Comparison of ENCODE assay signal across 8 mouse cellular contexts in genomic region chr6:87487657-87488426, GRCm38 (mm10). TPM values are rescaled to one million over a fixed set of nuclear protein-coding genes. Genes with fewer than 3 reads are reported as not detected.
DNase-seq lines count a peak whose midpoint lies in the region; ATAC-seq lines count a peak whose summit lies in the region.
"Had no signal": no experiment of that assay in that cellular context is flagged by ENCODE, and none has a peak within 500 bp of the region (broad histone marks: within the 10 kb centered on the region; RNA-seq: fewer than 3 reads in every experiment).

No protein-coding gene starts in this region.

- DNase-seq in 416B (ENCODE audit: low read depth), result peak; percentile 45
- peak; percentile 58 to 64 for DNase-seq in B cell, adult 2 months
- DNase-seq in lung, postnatal 25 days (ENCODE audit: low spot score), result peak; percentile 51
- DNase-seq in gastrocnemius, adult 8-10 months (ENCODE audit: low spot score in 2 of 2), result no peak
- DNase-seq in right cerebral cortex, postnatal 4 days, result no peak
- no peak for DNase-seq in testis, postnatal 10 days (ENCODE audit: low spot score)

- ATAC-seq in granulocyte monocyte progenitor cell, adult 5-6 weeks (replicated peaks; ENCODE audit: poor library complexity, severe bottlenecking), result peak; percentile 56

RNA-seq across cellular contexts. Expression of gene Arhgap25, which starts 45.2 kb away (rescaled TPM):
- total RNA-seq in granulocyte monocyte progenitor cell, adult 5-6 weeks (2014; fragmentation: Nextera tagmentation), result 14.3 and 15.7 TPM in 2 replicates
- total RNA-seq in granulocyte monocyte progenitor cell, adult 5-6 weeks (2017), result 17.4 and 23.2 TPM in 2 replicates
- under 1 TPM; 0.77 to 0.99 (median 0.78) TPM for total RNA-seq in gastrocnemius, adult 8-10 months (2022)

RNA-seq across cellular contexts. Expression of gene Bmp10, which starts 59.0 kb away (rescaled TPM):
- not detected in 2 replicates for total RNA-seq in granulocyte monocyte progenitor cell, adult 5-6 weeks (2014; fragmentation: Nextera tagmentation)
- total RNA-seq in granulocyte monocyte progenitor cell, adult 5-6 weeks (2017), result not detected in 2 replicates
- total RNA-seq in gastrocnemius, adult 8-10 months (2022), result not detected
- total RNA-seq: left cerebral cortex, postnatal 10 days had no signal

Comparison
In these comparisons a context has a peak if more than half of its experiments do, and no peak if none do; other contexts are left out.
1. DNase-seq: peak in 416B (single experiment), B cell, adult 2 months (2 of 2) and lung, postnatal 25 days (single experiment); none in gastrocnemius, adult 8-10 months (0 of 2), right cerebral cortex, postnatal 4 days (single experiment) and testis, postnatal 10 days (single experiment).
2. RNA of gene Arhgap25, which starts 45.2 kb away (total RNA-seq): 14.3 to 23.2 TPM in granulocyte monocyte progenitor cell, adult 5-6 weeks; 0.77 to 0.99 TPM in gastrocnemius, adult 8-10 months; every median in the first group is over 4 times any median in the second.